Mouse (Mus musculus) limb, embryonic 14.5 days (tissue): ENCODE measurements around the gene Ptgdr2. TPM values are rescaled to one million over a fixed set of nuclear protein-coding genes. Genes with fewer than 3 reads are reported as not detected.

Source experiments
- ATAC-seq: fragments of 200-750 bp; cut with Nextera tagmentation; 2 replicates; pipeline ENCODE4 v1.8.0; 2017; ENCODE audit warnings: low read depth, moderate number of reproducible peaks, moderate TSS enrichment; ENCODE audit not compliant: low FRiP score
- DNase-seq: peaks from one replicate; pipeline ENCODE4 v3.0.0-alpha.2; 2015; ENCODE audit warnings: low spot score
- H3K27ac ChIP-seq: fragments of 300-500 bp; sonication (generic); replicated peaks from 2 replicates; pipeline ENCODE4 v1.5.1; 2014; ENCODE audit warnings: low read depth, mild to moderate bottlenecking, low read length, moderate library complexity, mixed read lengths
- H3K27me3 ChIP-seq: fragments of 300-500 bp; sonication (generic); 2 replicates; pipeline ENCODE4 v1.6.1; 2014; ENCODE audit warnings: low read length, mixed read lengths; ENCODE audit not compliant: control insufficient read depth, insufficient read depth
- H3K36me3 ChIP-seq: fragments of 300-500 bp; sonication (generic); 2 replicates; pipeline ENCODE4 v1.6.1; 2014; ENCODE audit warnings: mild to moderate bottlenecking, low read length, moderate library complexity, mixed read lengths; ENCODE audit not compliant: control insufficient read depth, insufficient read depth
- H3K4me1 ChIP-seq: fragments of 300-500 bp; sonication (generic); 2 replicates; pipeline ENCODE4 v1.6.1; 2014; ENCODE audit warnings: antibody characterized with exemption, low read length, mixed read lengths; ENCODE audit not compliant: control insufficient read depth, insufficient read depth
- H3K4me2 ChIP-seq: fragments of 300-500 bp; sonication (generic); replicated peaks from 2 replicates; pipeline ENCODE4 v1.6.1; 2014; ENCODE audit warnings: low read depth, mild to moderate bottlenecking, low read length, moderate library complexity; ENCODE audit not compliant: severe bottlenecking
- H3K4me3 ChIP-seq: fragments of 300-500 bp; sonication (generic); replicated peaks from 2 replicates; pipeline ENCODE4 v1.5.1; 2014; ENCODE audit warnings: low read length
- H3K9ac ChIP-seq: fragments of 300-500 bp; sonication (generic); 2 replicates; pipeline ENCODE4 v1.6.1; 2014; ENCODE audit warnings: mild to moderate bottlenecking, low read depth, low read length, moderate library complexity; ENCODE audit not compliant: severe bottlenecking
- H3K9me3 ChIP-seq: fragments of 300-500 bp; sonication (generic); 2 replicates; pipeline ENCODE4 v1.6.1; 2016; ENCODE audit warnings: low read length; ENCODE audit not compliant: control insufficient read depth
- POLR2A ChIP-seq: fragments of 200-500 bp; IDR thresholded peaks from 2 replicates; pipeline ENCODE4 v1.8.0; 2012; ENCODE audit warnings: inconsistent platforms, mild to moderate bottlenecking, moderate library complexity, borderline replicate concordance; ENCODE audit not compliant: insufficient read depth, insufficient read length; ENCODE audit errors: extremely low read depth
- WGBS: fragments of 180-500 bp; shearing (Covaris S2); extraction: QIAGEN DNeasy Blood & Tissue Kit; methylation state at CpG from one replicate; pipeline ENCODE4 v1.1.7; 2014; 5-methylcytosine and 5-hydroxymethylcytosine counted together
- polyA plus RNA-seq, 2 experiments: library from polyadenylated mRNA; depleted of rRNA in 1 of 2; stranded (reverse) in 1 of 2; unstranded in 1 of 2; fragments of >200 nt; fragmentation: Nextera tagmentation in 1 of 2; extraction: Ambion mirVana in 1 of 2; gene quantifications; 2 replicates each; pipeline versions ENCODE4 v1.2.1 to v1.2.3; 2012 to 2014

Ptgdr2 gene
- polyA plus RNA-seq, 2 experiments = 0.07 to 0.15 TPM

DNA sequence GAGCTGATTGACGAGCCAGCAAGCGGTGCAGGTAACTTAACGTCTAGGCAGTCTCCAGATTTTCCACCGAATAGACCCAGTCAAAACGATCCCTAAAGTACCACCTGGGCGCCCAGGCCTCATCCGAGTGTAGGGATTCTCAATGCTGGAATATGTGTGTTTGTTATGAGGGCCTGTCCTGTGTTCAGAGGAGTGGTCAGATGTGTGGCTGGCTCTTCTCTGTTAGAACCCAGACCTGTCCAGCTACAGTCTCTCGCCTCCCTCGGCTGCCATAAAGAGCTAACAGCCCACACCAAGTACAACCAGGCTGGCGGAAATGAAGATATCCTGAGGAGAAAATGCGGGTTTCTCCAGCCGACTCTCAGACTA lies 23.0 kb downstream of the Ptgdr2 start:
- H3K4me1 ChIP-seq = no peaks in the 10 kb centered on the region
- TF ChIP-seq POLR2A = no peak
- no peaks in the 10 kb centered on the region for H3K36me3 ChIP-seq
- H3K9me3 ChIP-seq = no peaks in the 10 kb centered on the region
- no peak overlapping the region for H3K4me2 ChIP-seq
- no peak overlapping the region for H3K4me3 ChIP-seq
- ATAC-seq (no peak), DNase-seq (no peak)
- no peak overlapping the region for H3K9ac ChIP-seq
- WGBS = 37% methylated on average over 12 of the region's 12 CpGs
- no peak overlapping the region for H3K27ac ChIP-seq
- H3K27me3 ChIP-seq = 0 out of 2 replicates have a peak, but pooled peaks cover 3% of the 10 kb centered on the region

DNA sequence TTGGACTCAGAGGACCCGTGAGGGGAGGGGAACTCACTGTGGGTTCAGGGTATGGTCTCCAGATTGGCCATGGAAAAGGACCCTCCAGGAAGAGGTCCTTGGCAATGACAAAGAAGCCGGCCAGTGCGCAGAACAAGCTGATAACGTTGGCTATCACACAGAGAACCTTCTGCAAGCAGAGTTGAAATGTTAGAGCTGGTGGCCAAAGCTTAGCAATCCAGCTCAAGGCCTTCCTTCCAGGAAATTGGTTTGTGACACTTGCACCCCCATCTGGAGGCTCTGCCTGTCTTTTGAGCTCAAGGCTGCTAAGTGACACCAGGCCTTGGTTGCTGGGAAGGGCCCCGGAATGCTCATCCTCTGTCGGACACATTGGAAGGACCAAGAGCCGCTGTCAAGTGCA lies 28.8 kb downstream of the Ptgdr2 start:
- no peak overlapping the region for H3K4me2 ChIP-seq
- no peak for TF ChIP-seq POLR2A
- DNase-seq = no peak
- H3K27ac ChIP-seq = no peak overlapping the region
- H3K4me1 ChIP-seq = no peaks in the 10 kb centered on the region
- 91% methylated on average over 7 of the region's 7 CpGs for WGBS
- no peak overlapping the region for H3K9ac ChIP-seq
- H3K9me3 ChIP-seq = no peaks in the 10 kb centered on the region
- 0 out of 2 replicates have a peak, but pooled peaks cover 4% of the 10 kb centered on the region for H3K27me3 ChIP-seq
- no peak overlapping the region for H3K4me3 ChIP-seq
- no peak for ATAC-seq
- no peaks in the 10 kb centered on the region for H3K36me3 ChIP-seq

DNA sequence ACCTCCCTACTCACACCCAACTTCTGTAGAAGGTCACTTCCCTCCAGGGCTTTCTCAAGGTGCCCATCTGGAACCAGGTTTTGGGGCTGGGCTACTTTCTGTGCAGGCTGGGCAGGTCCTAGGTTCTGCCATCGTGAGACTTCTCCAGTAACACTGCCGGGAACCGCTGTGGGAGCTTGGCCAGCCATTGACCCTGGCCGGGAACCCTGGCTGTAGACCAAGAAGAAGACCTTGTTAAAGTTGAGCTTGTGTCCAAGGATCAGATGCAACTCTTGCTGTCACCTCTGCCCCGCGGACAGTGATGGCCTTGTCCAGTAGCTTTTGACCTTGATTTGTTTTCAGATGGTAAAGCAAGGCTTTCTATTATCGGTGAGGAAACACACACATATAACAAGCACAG lies 31.6 kb downstream of the Ptgdr2 start:
- no peak for TF ChIP-seq POLR2A
- WGBS = 91% methylated on average over 7 of the region's 7 CpGs

DNA sequence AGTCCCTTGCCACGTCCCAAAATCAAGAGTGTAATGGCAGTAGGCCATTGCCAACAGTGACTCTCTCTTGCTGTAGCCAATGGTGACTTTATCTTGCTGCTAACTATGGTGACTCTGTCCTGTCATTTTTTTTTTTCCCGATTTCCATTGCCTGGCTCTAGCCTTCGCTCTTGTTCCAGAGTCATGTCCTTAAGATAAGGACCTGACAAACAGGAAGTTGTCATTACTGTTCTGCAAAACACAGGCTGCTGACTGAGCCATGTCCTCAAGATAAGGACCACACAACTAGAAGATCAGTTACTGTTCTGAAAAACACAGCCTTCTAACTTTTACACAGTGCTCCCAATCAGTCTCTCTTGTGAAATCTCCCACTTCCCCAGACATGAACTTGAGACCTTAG lies 33.5 kb downstream of the Ptgdr2 start:
- H3K36me3 ChIP-seq = no peaks in the 10 kb centered on the region
- no peaks in the 10 kb centered on the region for H3K9me3 ChIP-seq
- H3K4me2 ChIP-seq = no peak overlapping the region
- 83% methylated on average over 3 of the region's 3 CpGs for WGBS
- no peak for TF ChIP-seq POLR2A
- no peaks in the 10 kb centered on the region for H3K27me3 ChIP-seq
- no peak overlapping the region for H3K27ac ChIP-seq
- no peak overlapping the region for H3K9ac ChIP-seq
- no peaks in the 10 kb centered on the region for H3K4me1 ChIP-seq
- no peak overlapping the region for H3K4me3 ChIP-seq
- no peak for DNase-seq
- no peak for ATAC-seq

More for the DNA sequence above, 31.6 kb downstream of the Ptgdr2 start:
- ATAC-seq = no peak
- H3K27ac ChIP-seq = no peak overlapping the region
- no peaks in the 10 kb centered on the region for H3K36me3 ChIP-seq
- H3K9me3 ChIP-seq = no peaks in the 10 kb centered on the region
- H3K4me1 ChIP-seq = no peaks in the 10 kb centered on the region
- no peak overlapping the region for H3K4me3 ChIP-seq
- no peak overlapping the region for H3K4me2 ChIP-seq
- DNase-seq = no peak
- H3K27me3 ChIP-seq = 0 out of 2 replicates have a peak, but pooled peaks cover 4% of the 10 kb centered on the region
- H3K9ac ChIP-seq = no peak overlapping the region

DNA sequence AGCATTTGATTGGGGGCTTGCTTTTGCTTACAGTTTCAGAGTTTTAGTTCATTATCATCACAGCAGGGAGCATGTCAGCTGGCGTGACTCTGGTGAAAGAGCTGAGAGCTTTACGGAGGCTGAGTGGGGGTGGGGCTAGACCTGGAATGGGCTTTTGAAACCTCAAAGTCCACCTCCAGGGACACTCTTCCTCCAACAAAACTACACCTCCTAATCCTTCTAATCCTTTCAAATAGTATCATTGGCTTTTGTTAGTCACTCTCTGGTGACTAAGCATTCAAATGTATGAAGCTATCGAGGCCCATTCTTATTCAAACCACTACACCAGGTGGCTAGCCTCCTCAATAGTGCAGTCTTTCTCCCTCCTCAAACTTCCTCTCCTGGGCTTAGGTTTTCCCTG lies 35.7 kb downstream of the Ptgdr2 start:
- ATAC-seq (no peak), DNase-seq (no peak)
- Histone ChIP-seq H3K4me1 (no peaks in the 10 kb centered on the region), H3K36me3 (no peaks in the 10 kb centered on the region), H3K9ac (no peak overlapping the region), H3K9me3 (no peaks in the 10 kb centered on the region), H3K27me3 (no peaks in the 10 kb centered on the region), H3K27ac (no peak overlapping the region), H3K4me2 (no peak overlapping the region), H3K4me3 (no peak overlapping the region)
- TF ChIP-seq POLR2A = no peak
- WGBS = 56% methylated on average over 3 of the region's 3 CpGs

DNA sequence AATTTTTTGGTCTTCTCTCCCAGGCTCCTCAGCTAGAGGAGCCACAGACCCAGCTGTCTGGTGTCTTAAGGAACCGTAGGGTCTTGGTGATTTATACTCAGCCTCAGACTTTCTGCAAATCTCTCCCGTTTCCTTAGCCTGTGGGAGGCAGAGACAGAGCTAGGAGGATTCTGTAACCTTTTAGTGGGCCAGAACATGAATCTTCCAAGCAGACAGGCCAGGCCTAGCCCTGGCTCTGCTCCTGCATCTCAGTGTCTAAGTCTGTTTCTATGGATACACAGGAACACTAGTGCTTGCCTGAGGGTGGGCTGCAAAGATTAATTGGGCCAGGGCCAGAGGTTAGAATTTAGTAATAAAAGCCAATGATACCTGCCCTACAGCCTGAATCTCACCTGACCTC lies 36.2 kb downstream of the Ptgdr2 start:
- H3K36me3 ChIP-seq = no peaks in the 10 kb centered on the region
- no peak overlapping the region for H3K27ac ChIP-seq
- no peak overlapping the region for H3K9ac ChIP-seq
- H3K4me3 ChIP-seq = no peak overlapping the region
- no peak for TF ChIP-seq POLR2A
- no peaks in the 10 kb centered on the region for H3K9me3 ChIP-seq
- ATAC-seq (no peak), DNase-seq (no peak)
- H3K27me3 ChIP-seq = no peaks in the 10 kb centered on the region
- no peak overlapping the region for H3K4me2 ChIP-seq
- WGBS = 33% methylated on average over 2 of the region's 2 CpGs
- no peaks in the 10 kb centered on the region for H3K4me1 ChIP-seq
